Mouse (Mus musculus) ES-E14 (cell line): ENCODE measurements around the gene Trim9. TPM values are rescaled to one million over a fixed set of nuclear protein-coding genes. Genes with fewer than 3 reads are reported as not detected.

ENCODE experiments used
- DNase-seq: peaks from one replicate; pipeline ENCODE4 v3.0.0-alpha.2; 2013; ENCODE audit warnings: low read depth, low spot score
- H3K27ac ChIP-seq: 2 replicates; pipeline ENCODE4 v1.5.1; 2012; ENCODE audit warnings: low read depth, mild to moderate bottlenecking, low read length, moderate library complexity, mixed read lengths; ENCODE audit not compliant: poor library complexity, insufficient read depth, severe bottlenecking
- H3K36me3 ChIP-seq: 2 replicates; pipeline ENCODE4 v1.6.1; 2012; ENCODE audit warnings: mild to moderate bottlenecking, low read length, moderate library complexity, mixed read lengths; ENCODE audit not compliant: control insufficient read depth, poor library complexity, insufficient read depth, severe bottlenecking
- H3K4me1 ChIP-seq, 2 experiments: fragments of 150-350 bp in 1 of 2; sonication (generic) in 1 of 2; 2 replicates each; pipeline ENCODE4 v1.6.1; 2012; ENCODE audit warnings: low read length in 2 of 2, mild to moderate bottlenecking in 1 of 2, mixed read lengths in 1 of 2; ENCODE audit not compliant: control insufficient read depth in 2 of 2, insufficient read depth in 2 of 2, poor library complexity in 1 of 2
- H3K4me3 ChIP-seq, 2 experiments: fragments of 150-350 bp in 1 of 2; sonication (generic) in 1 of 2; 2 replicates each; pipeline ENCODE4 v1.5.1; 2012; ENCODE audit warnings: low read length in 2 of 2, low read depth in 1 of 2, mild to moderate bottlenecking in 1 of 2, mixed read lengths in 1 of 2; ENCODE audit not compliant: insufficient read depth in 1 of 2, poor library complexity in 1 of 2, severe bottlenecking in 1 of 2
- H3K9ac ChIP-seq: 2 replicates; pipeline ENCODE4 v1.6.1; 2012; ENCODE audit warnings: low read depth, mild to moderate bottlenecking, low read length, mixed read lengths; ENCODE audit not compliant: poor library complexity, insufficient read depth, severe bottlenecking
- H3K9me3 ChIP-seq: fragments of 150-350 bp; sonication (generic); 2 replicates; pipeline ENCODE4 v1.6.1; 2012; ENCODE audit warnings: low read depth, mild to moderate bottlenecking, low read length; ENCODE audit not compliant: control insufficient read depth, insufficient read depth
- CHD2 ChIP-seq: IDR thresholded peaks from 2 replicates; pipeline ENCODE4 v1.6.1; 2014; ENCODE audit warnings: mild to moderate bottlenecking, low read depth, low read length, inconsistent platforms
- HCFC1 ChIP-seq: IDR thresholded peaks from 2 replicates; pipeline ENCODE4 v1.6.1; 2012; ENCODE audit warnings: low read length, inconsistent platforms, borderline replicate concordance; ENCODE audit not compliant: insufficient read depth
- MAFK ChIP-seq: IDR thresholded peaks from 2 replicates; pipeline ENCODE4 v1.6.1; 2014; ENCODE audit warnings: mild to moderate bottlenecking, low read depth, low read length, inconsistent platforms; ENCODE audit not compliant: insufficient read depth
- ZC3H11A ChIP-seq: IDR thresholded peaks from 2 replicates; pipeline ENCODE4 v1.6.1; 2012; ENCODE audit warnings: low read depth, mild to moderate bottlenecking, inconsistent platforms, low read length, borderline replicate concordance
- ZNF384 ChIP-seq: IDR thresholded peaks from 2 replicates; pipeline ENCODE4 v1.6.1; 2012; ENCODE audit warnings: low read depth, low read length, inconsistent platforms
- in situ Hi-C, 2 experiments: fragments of 600-800 bp; cut with MboI; formaldehyde crosslinking; loops; one replicate each; pipeline ENCODE4 v1.15.1; 2025; ENCODE audit warnings: low sequenced_read_pairs in 2 of 2, inconsistent platforms in 1 of 2; ENCODE audit not compliant: unreplicated experiment in 2 of 2
- total RNA-seq: library from RNA; depleted of rRNA; stranded (reverse); fragments of 300-350 nt; gene quantifications from 2 replicates; pipeline ENCODE4 v1.2.3, GENCODE M21; 2012

Trim9 gene
- total RNA-seq, 1 experiment = 0.04 TPM

GRCm38 (mm10) chr12:70277071-70277939 lies 70.1 kb downstream of the Trim9 start:
- Histone ChIP-seq H3K27ac (no peak overlapping the region), H3K4me1 (no peaks in the 10 kb centered on the region), H3K4me3 (no peak overlapping the region), H3K9me3 (no peaks in the 10 kb centered on the region), H3K9ac (no peak overlapping the region), H3K36me3 (no peaks in the 10 kb centered on the region)
- DNase-seq = no peak
- TF ChIP-seq ZC3H11A (no peak), MAFK (no peak), HCFC1 (no peak), ZNF384 (no peak), CHD2 (no peak)
- in situ Hi-C loops = no loop called here

GRCm38 (mm10) chr12:70269724-70270123 lies 77.7 kb downstream of the Trim9 start:
- Histone ChIP-seq H3K36me3 (no peaks in the 10 kb centered on the region), H3K4me1 (no peaks in the 10 kb centered on the region), H3K9ac (no peak overlapping the region), H3K4me3 (no peak overlapping the region), H3K27ac (no peak overlapping the region), H3K9me3 (no peaks in the 10 kb centered on the region)
- TF ChIP-seq ZNF384 (no peak), MAFK (no peak), ZC3H11A (no peak), CHD2 (no peak)
- in situ Hi-C loops = no loop called here
- no peak for DNase-seq

GRCm38 (mm10) chr12:70267314-70267713 lies 80.1 kb downstream of the Trim9 start:
- in situ Hi-C loops = no loop called here

GRCm38 (mm10) chr12:70266494-70266931 lies 80.9 kb downstream of the Trim9 start:
- Histone ChIP-seq H3K9me3 (no peaks in the 10 kb centered on the region), H3K36me3 (no peaks in the 10 kb centered on the region), H3K4me1 (no peaks in the 10 kb centered on the region), H3K9ac (no peak overlapping the region), H3K4me3 (no peak overlapping the region), H3K27ac (no peak overlapping the region)
- TF ChIP-seq MAFK (no peak), CHD2 (no peak)
- in situ Hi-C loops = no loop called here
- DNase-seq = no peak

More at GRCm38 (mm10) chr12:70267314-70267713, 80.1 kb downstream of the Trim9 start:
- Histone ChIP-seq H3K9ac (no peak overlapping the region), H3K9me3 (no peaks in the 10 kb centered on the region), H3K27ac (no peak overlapping the region), H3K4me3 (no peak overlapping the region), H3K4me1 (no peaks in the 10 kb centered on the region), H3K36me3 (no peaks in the 10 kb centered on the region)
- DNase-seq = no peak
- TF ChIP-seq ZNF384 (no peak), HCFC1 (no peak), CHD2 (no peak), MAFK (no peak), ZC3H11A (no peak)

GRCm38 (mm10) chr12:70263721-70264120 lies 83.7 kb downstream of the Trim9 start:
- in situ Hi-C loops = no loop called here
- Histone ChIP-seq H3K4me3 (no peak overlapping the region), H3K9ac (no peak overlapping the region), H3K4me1 (no peaks in the 10 kb centered on the region), H3K9me3 (no peaks in the 10 kb centered on the region), H3K27ac (no peak overlapping the region), H3K36me3 (no peaks in the 10 kb centered on the region)
- TF ChIP-seq ZC3H11A = no peak
- no peak for TF ChIP-seq ZNF384
- no peak for TF ChIP-seq HCFC1
- no peak for TF ChIP-seq MAFK
- no peak for TF ChIP-seq CHD2
- DNase-seq = no peak
